Mouse (Mus musculus) MEL (cell line): ENCODE data around the gene Hoxd13.

Source experiments
- CHD1 ChIP-seq: IDR thresholded peaks from 2 replicates; pipeline ENCODE4 v1.6.1; 2012; ENCODE audit warnings: low read depth, mild to moderate bottlenecking, inconsistent platforms, low read length, improper control_type of control experiment
- SMC3 ChIP-seq: IDR thresholded peaks from 2 replicates; pipeline ENCODE4 v1.6.1; 2011; ENCODE audit warnings: low read depth, low read length, improper control_type of control experiment
- ZC3H11A ChIP-seq: IDR thresholded peaks from 2 replicates; pipeline ENCODE4 v1.6.1; 2012; ENCODE audit warnings: low read depth, mild to moderate bottlenecking, inconsistent platforms, low read length, improper control_type of control experiment

GRCm38 (mm10) chr2:74684106-74684505, 16.0 kb downstream of the Hoxd13 start:
- no peak for TF ChIP-seq CHD1
- no peak for TF ChIP-seq ZC3H11A
- TF ChIP-seq SMC3, result no peak
